Mouse (Mus musculus) urinary bladder, postnatal 14 days (tissue): ENCODE measurements around the gene Ttf1.
"Not testable (repeated sequence)": the region's sequence is repeated elsewhere in the genome, so short reads cannot be mapped to it uniquely, and the experiment has no call there.

Experiments used
- DNase-seq: peaks from one replicate; pipeline ENCODE4 v3.0.0; 2021; ENCODE audit warnings: low spot score

Gene Ttf1

GRCm38 (mm10) chr2:29065796-29066195 lies 5.7 kb downstream of the Ttf1 start:
- DNase-seq: no peak

- no peak for DNase-seq
Measured at GRCm38 (mm10) chr2:29066410-29066809, 6.3 kb downstream of the Ttf1 start.

- DNase-seq: no peak
Measured at GRCm38 (mm10) chr2:29074676-29075075, 14.6 kb downstream of the Ttf1 start.

- DNase-seq: no peak
Measured at GRCm38 (mm10) chr2:29075331-29076070, 15.4 kb downstream of the Ttf1 start.

- DNase-seq: no peak
Measured at GRCm38 (mm10) chr2:29076226-29076625, 16.2 kb downstream of the Ttf1 start.

GRCm38 (mm10) chr2:29081965-29082364 lies 21.9 kb downstream of the Ttf1 start:
- no peak for DNase-seq

- DNase-seq: no peak
Measured at GRCm38 (mm10) chr2:29086026-29086425, 26.0 kb downstream of the Ttf1 start.

GRCm38 (mm10) chr2:29089276-29089675 lies 29.2 kb downstream of the Ttf1 start:
- DNase-seq: not testable (repeated sequence)

- no peak for DNase-seq
Measured at GRCm38 (mm10) chr2:29095674-29096073, 35.6 kb downstream of the Ttf1 start.

GRCm38 (mm10) chr2:29096751-29097150 lies 36.7 kb downstream of the Ttf1 start:
- no peak for DNase-seq

GRCm38 (mm10) chr2:29097465-29097864 lies 37.4 kb downstream of the Ttf1 start:
- no peak for DNase-seq

- not testable (repeated sequence) for DNase-seq
Measured at GRCm38 (mm10) chr2:29097955-29098354, 37.9 kb downstream of the Ttf1 start.

- no peak for DNase-seq
Measured at GRCm38 (mm10) chr2:29098786-29099185, 38.7 kb downstream of the Ttf1 start.

- DNase-seq: no peak
Measured at GRCm38 (mm10) chr2:29099646-29100045, 39.6 kb downstream of the Ttf1 start.

GRCm38 (mm10) chr2:29100822-29101534 lies 40.9 kb downstream of the Ttf1 start:
- DNase-seq: no peak

- not testable (repeated sequence) for DNase-seq
Measured at GRCm38 (mm10) chr2:29102416-29103377, 42.6 kb downstream of the Ttf1 start.

GRCm38 (mm10) chr2:29120969-29121368 lies 60.9 kb downstream of the Ttf1 start:
- DNase-seq: no peak

GRCm38 (mm10) chr2:29122446-29122845 lies 62.4 kb downstream of the Ttf1 start:
- DNase-seq: no peak

- no peak for DNase-seq
Measured at GRCm38 (mm10) chr2:29123907-29124569, 64.0 kb downstream of the Ttf1 start, which contains the start of gene Setx. Gene Setx, plus strand, starts transcription at chr2:29124181.

GRCm38 (mm10) chr2:29124571-29124935 lies 64.5 kb downstream of the Ttf1 start:
- DNase-seq: no peak

GRCm38 (mm10) chr2:29124936-29125701 lies 65.1 kb downstream of the Ttf1 start:
- peak; percentile 100 for DNase-seq
